Mouse (Mus musculus) intestine, embryonic 14.5 days (tissue): ENCODE results near the gene Mta2. TPM values are rescaled to one million over a fixed set of nuclear protein-coding genes. Genes with fewer than 3 reads are reported as not detected.
"Not testable (repeated sequence)": the region's sequence is repeated elsewhere in the genome, so short reads cannot be mapped to it uniquely, and the experiment has no call there.

Source experiments
- ATAC-seq: fragments of 200-750 bp; cut with Nextera tagmentation; replicated peaks from 2 replicates; pipeline ENCODE4 v1.8.0; 2017; ENCODE audit warnings: low read depth, moderate number of reproducible peaks, moderate TSS enrichment, moderate library complexity; ENCODE audit not compliant: low FRiP score, low TSS enrichment
- DNase-seq: peaks from one replicate; pipeline ENCODE4 v3.0.0-alpha.2; 2018; ENCODE audit warnings: low spot score
- H3K27ac ChIP-seq: fragments of 300-500 bp; sonication (generic); 2 replicates; pipeline ENCODE4 v1.5.1; 2014; ENCODE audit warnings: low read depth, mild to moderate bottlenecking, control low read depth
- H3K27me3 ChIP-seq: fragments of 300-500 bp; sonication (generic); replicated peaks from 2 replicates; pipeline ENCODE4 v1.6.1; 2014; ENCODE audit warnings: low read length, control low read depth; ENCODE audit not compliant: control insufficient read depth, insufficient read depth
- H3K36me3 ChIP-seq: fragments of 300-500 bp; sonication (generic); 2 replicates; pipeline ENCODE4 v1.6.1; 2014; ENCODE audit warnings: low read length, control low read depth; ENCODE audit not compliant: control insufficient read depth, insufficient read depth
- H3K4me1 ChIP-seq: fragments of 300-500 bp; sonication (generic); replicated peaks from 2 replicates; pipeline ENCODE4 v1.6.1; 2014; ENCODE audit warnings: low read length, control low read depth, mixed read lengths; ENCODE audit not compliant: control insufficient read depth, insufficient read depth
- H3K4me2 ChIP-seq: fragments of 300-500 bp; sonication (generic); 2 replicates; pipeline ENCODE4 v1.6.1; 2014; ENCODE audit warnings: low read length
- H3K4me3 ChIP-seq: fragments of 300-500 bp; sonication (generic); 2 replicates; pipeline ENCODE4 v1.5.1; 2014; ENCODE audit warnings: low read depth, low read length, control low read depth, mixed read lengths
- H3K9ac ChIP-seq: fragments of 300-500 bp; sonication (generic); 2 replicates; pipeline ENCODE4 v1.6.1; 2014; ENCODE audit warnings: mild to moderate bottlenecking, low read length
- H3K9me3 ChIP-seq: fragments of 300-500 bp; sonication (generic); 2 replicates; pipeline ENCODE4 v1.6.1; 2016; ENCODE audit warnings: low read length, control low read depth; ENCODE audit not compliant: control insufficient read depth
- WGBS: fragments of 180-500 bp; shearing (Covaris S2); extraction: QIAGEN DNeasy Blood & Tissue Kit; methylation state at CpG from one replicate; pipeline ENCODE4 v1.1.7; 2014; 5-methylcytosine and 5-hydroxymethylcytosine counted together
- polyA plus RNA-seq: library from polyadenylated mRNA; unstranded; fragments of >200 nt; fragmentation: Nextera tagmentation; extraction: Ambion mirVana; gene quantifications from 2 replicates; pipeline ENCODE4 v1.2.1, GENCODE M21; 2014

The Mta2 gene
- 40.3 and 40.7 TPM in 2 replicates for polyA plus RNA-seq

- Histone ChIP-seq H3K36me3 (peaks cover 48% of the 10 kb centered on the region), H3K4me3 (peak within 1 kb of the TSS; percentile 98), H3K9ac (peak within 1 kb of the TSS; percentile 99), H3K4me1 (peaks cover 26% of the 10 kb centered on the region), H3K9me3 (no peaks in the 10 kb centered on the region), H3K27me3 (no peaks in the 10 kb centered on the region), H3K27ac (peak within 1 kb of the TSS; percentile 98), H3K4me2 (peak within 1 kb of the TSS; percentile 75)
- peak; percentile 97 for DNase-seq
- WGBS, result under 1% methylated on average over 64 of the region's 64 CpGs
- peak; percentile 91 for ATAC-seq
Observed at GRCm38 (mm10) chr19:8941515-8942217, at the start of gene Mta2. TSS of gene Mta2 (plus strand) at chr19:8941875.

GRCm38 (mm10) chr19:8892829-8893766 lies 48.6 kb upstream of the Mta2 start, which contains the start of gene Ints5:
TSS of gene Ints5 (plus strand) at chr19:8893005.
- H3K9me3 ChIP-seq, result no peaks in the 10 kb centered on the region
- peak within 1 kb of the TSS; percentile 64 for H3K9ac ChIP-seq
- peaks cover 12% of the 10 kb centered on the region for H3K4me1 ChIP-seq
- peak within 1 kb of the TSS; percentile 91 for H3K4me3 ChIP-seq
- no peaks in the 10 kb centered on the region for H3K27me3 ChIP-seq
- DNase-seq (peak; percentile 94), ATAC-seq (peak; percentile 41)
- peaks cover 41% of the 10 kb centered on the region for H3K36me3 ChIP-seq
- peak within 1 kb of the TSS; percentile 92 for H3K4me2 ChIP-seq
- 2% methylated on average over 54 of the region's 54 CpGs for WGBS
- peak within 1 kb of the TSS; percentile 60 for H3K27ac ChIP-seq

- Histone ChIP-seq H3K4me3 (no peak overlapping the region), H3K9ac (no peak overlapping the region), H3K4me2 (no peak overlapping the region), H3K27ac (no peak overlapping the region), H3K27me3 (no peaks in the 10 kb centered on the region), H3K36me3 (peaks cover 38% of the 10 kb centered on the region), H3K9me3 (no peaks in the 10 kb centered on the region), H3K4me1 (peaks cover 21% of the 10 kb centered on the region)
- whole genome bisulfite sequencing, result 92% methylated on average over 9 of the region's 9 CpGs
- DNase-seq (no peak), ATAC-seq (no peak)
Observed at GRCm38 (mm10) chr19:8895397-8895960, 46.2 kb upstream of the Mta2 start.

GRCm38 (mm10) chr19:8896231-8896630 lies 45.4 kb upstream of the Mta2 start:
- H3K4me2 ChIP-seq, H3K9ac ChIP-seq, H3K4me3 ChIP-seq, H3K27ac ChIP-seq, ATAC-seq, H3K9me3 ChIP-seq, DNase-seq, H3K27me3 ChIP-seq: not testable (repeated sequence)
- H3K36me3 ChIP-seq, result peaks cover 32% of the 10 kb centered on the region
- peaks cover 21% of the 10 kb centered on the region for H3K4me1 ChIP-seq
- 88% methylated on average over 5 of the region's 5 CpGs for WGBS

- Histone ChIP-seq H3K27ac (peak overlapping the region; percentile 84), H3K4me3 (peak overlapping the region; percentile 96), H3K4me2 (peak overlapping the region; percentile 58), H3K36me3 (peaks cover 33% of the 10 kb centered on the region), H3K9ac (peak overlapping the region; percentile 97), H3K4me1 (peaks cover 21% of the 10 kb centered on the region)
- ATAC-seq (peak; percentile 30), DNase-seq (peak; percentile 66)
- WGBS, result 25% methylated on average over 21 of the region's 21 CpGs
- not testable (repeated sequence) for H3K27me3 ChIP-seq, H3K9me3 ChIP-seq
Observed at GRCm38 (mm10) chr19:8897211-8897864, 44.3 kb upstream of the Mta2 start.

GRCm38 (mm10) chr19:8897865-8898495 lies 43.7 kb upstream of the Mta2 start, which contains the start of gene Ganab:
TSS of gene Ganab (plus strand) at chr19:8898071.
- no peaks in the 10 kb centered on the region for H3K27me3 ChIP-seq
- peak; percentile 95 for DNase-seq
- WGBS, result under 1% methylated on average over 53 of the region's 53 CpGs

GRCm38 (mm10) chr19:8898576-8898975 lies 43.1 kb upstream of the Mta2 start:
- Histone ChIP-seq H3K4me1 (peaks cover 21% of the 10 kb centered on the region), H3K27ac (peak overlapping the region; percentile 84), H3K4me3 (peak overlapping the region; percentile 96), H3K36me3 (peaks cover 43% of the 10 kb centered on the region), H3K9ac (peak overlapping the region; percentile 97), H3K9me3 (no peaks in the 10 kb centered on the region), H3K27me3 (no peaks in the 10 kb centered on the region), H3K4me2 (peak overlapping the region; percentile 85)
- ATAC-seq, result no peak
- WGBS, result 4% methylated on average over 13 of the region's 13 CpGs
- DNase-seq, result no peak

More at GRCm38 (mm10) chr19:8897865-8898495, 43.7 kb upstream of the Mta2 start, which contains the start of gene Ganab:
- H3K4me2 ChIP-seq, result peak within 1 kb of the TSS; percentile 85
- H3K27ac ChIP-seq, result peak within 1 kb of the TSS; percentile 84
- no peaks in the 10 kb centered on the region for H3K9me3 ChIP-seq
- peaks cover 21% of the 10 kb centered on the region for H3K4me1 ChIP-seq
- H3K9ac ChIP-seq, result peak within 1 kb of the TSS; percentile 97
- ATAC-seq, result peak; percentile 98
- H3K36me3 ChIP-seq, result peaks cover 37% of the 10 kb centered on the region
- peak within 1 kb of the TSS; percentile 96 for H3K4me3 ChIP-seq
